Comparison of ENCODE assay signal across 8 mouse cellular contexts in genomic region chr9:50887351-50887750, GRCm38 (mm10). TPM values are rescaled to one million over a fixed set of nuclear protein-coding genes. Genes with fewer than 3 reads are reported as not detected.
A peak's percentile ranks its signal among the peaks of the same experiment; 100 is the strongest.
DNase-seq lines count a peak whose midpoint lies in the region; ATAC-seq and TF ChIP-seq lines count a peak whose summit lies in the region.

No protein-coding gene starts in this region.

- WGBS in kidney, postnatal 0 days: 28% methylated on average over 4 of the region's 4 CpGs
- 62% methylated on average over 4 of the region's 4 CpGs for WGBS in neural tube, embryonic 15.5 days

- H3K4me1 ChIP-seq in kidney, postnatal 0 days (replicated peaks; ENCODE audit: insufficient read depth, low read length): peaks cover 29% of the 10 kb centered on the region
- peaks cover 30% of the 10 kb centered on the region for H3K4me1 ChIP-seq in embryonic fibroblast, embryonic 13.5 days (ENCODE audit: control insufficient read depth, insufficient read depth, low read length)
- H3K4me1 ChIP-seq in neural tube, embryonic 15.5 days: peaks cover 21% of the 10 kb centered on the region

- H3K36me3 ChIP-seq in kidney, postnatal 0 days (ENCODE audit: insufficient read depth, low read length): no peaks in the 10 kb centered on the region
- peaks cover 9% of the 10 kb centered on the region; the same call in 1 of the 2 replicates for H3K36me3 ChIP-seq in neural tube, embryonic 15.5 days

- H3K9me3 ChIP-seq in kidney, postnatal 0 days (replicated peaks; ENCODE audit: low read length): no peaks in the 10 kb centered on the region
- H3K9me3 ChIP-seq in neural tube, embryonic 15.5 days (replicated peaks): no peaks in the 10 kb centered on the region

- H3K27me3 ChIP-seq in kidney, postnatal 0 days (ENCODE audit: insufficient read depth, low read length): no peaks in the 10 kb centered on the region
- no peaks in the 10 kb centered on the region for H3K27me3 ChIP-seq in neural tube, embryonic 15.5 days (replicated peaks)

- no peak overlapping the region for H3K4me3 ChIP-seq in kidney, postnatal 0 days (replicated peaks; ENCODE audit: low read depth, low read length)
- H3K4me3 ChIP-seq in embryonic fibroblast, embryonic 13.5 days (ENCODE audit: insufficient read depth, low read length): no peak overlapping the region
- no peak overlapping the region for H3K4me3 ChIP-seq in neural tube, embryonic 15.5 days (replicated peaks)

- no peak for ATAC-seq in kidney, postnatal 0 days (replicated peaks; ENCODE audit: low FRiP score, low read depth)
- peak; percentile 55; the same call in 1 of the 2 replicates for ATAC-seq in neural tube, embryonic 15.5 days (ENCODE audit: low FRiP score)

- DNase-seq in gastrocnemius, adult 8-10 months (ENCODE audit: low spot score in 2 of 2): peak; percentile 31 to 40
- no peak for DNase-seq in gastrocnemius, postnatal 36 days
- peak; percentile 45 for DNase-seq in kidney, postnatal 0 days (ENCODE audit: low spot score)
- DNase-seq in kidney, adult 18-20 months: no peak
- no peak for DNase-seq in thymus, postnatal 0 days (ENCODE audit: low spot score)
- no peak for DNase-seq in frontal cortex, postnatal 14 days (ENCODE audit: low spot score in 2 of 2)

- H3K27ac ChIP-seq in kidney, postnatal 0 days: peak overlapping the region; percentile 54; the same call in 1 of the 2 replicates
- peak overlapping the region; percentile 57 for H3K27ac ChIP-seq in embryonic fibroblast, embryonic 13.5 days (ENCODE audit: insufficient read depth, low read length)
- no peak overlapping the region for H3K27ac ChIP-seq in neural tube, embryonic 15.5 days (replicated peaks)

- TF ChIP-seq POLR2A in embryonic fibroblast, embryonic 13.5 days (IDR thresholded peaks at IDR 0.05; ENCODE audit: low read depth, low read length): no peak

- H3K9ac ChIP-seq in kidney, postnatal 0 days (ENCODE audit: low read depth, low read length): no peak overlapping the region
- H3K9ac ChIP-seq in neural tube, embryonic 15.5 days (replicated peaks): no peak overlapping the region

- TF ChIP-seq CTCF in kidney, postnatal 0 days (IDR thresholded peaks at IDR 0.05; ENCODE audit: low read depth): no peak
- TF ChIP-seq CTCF in embryonic fibroblast, embryonic 13.5 days (IDR thresholded peaks at IDR 0.05; ENCODE audit: borderline replicate concordance, insufficient read depth, low read length): no peak

- no peak overlapping the region for H3K4me2 ChIP-seq in kidney, postnatal 0 days (ENCODE audit: low read length)
- H3K4me2 ChIP-seq in neural tube, embryonic 15.5 days: no peak overlapping the region

- intact Hi-C loops in gastrocnemius, postnatal 36 days (cut with DNase I): no loop called here

RNA-seq across cellular contexts. Expression of gene Ppp2r1b, which starts 42.2 kb away (rescaled TPM):
- total RNA-seq in gastrocnemius, adult 8-10 months (2022): 1 to 10 TPM; 6.5 to 7.4 (median 7.0) TPM
- 1 to 10 TPM; 4.9 to 5.9 TPM for total RNA-seq in gastrocnemius, postnatal 36 days (2021)
- polyA plus RNA-seq in kidney, postnatal 0 days (2015; fragmentation: Nextera tagmentation; extraction: Ambion mirVana): 36.6 and 43.6 TPM in 2 replicates
- polyA plus RNA-seq in embryonic fibroblast, embryonic 13.5 days (2011; ENCODE audit: insufficient read length, low read depth, missing spikeins): 32.0 and 33.9 TPM in 2 replicates
- 43.8 and 50.8 TPM in 2 replicates for polyA plus RNA-seq in neural tube, embryonic 15.5 days (2015; fragmentation: Nextera tagmentation; extraction: Ambion mirVana)
- 47.0 and 48.7 TPM in 2 replicates for polyA plus RNA-seq in thymus, postnatal 0 days (2015; fragmentation: Nextera tagmentation; extraction: Ambion mirVana)

Comparison
In these comparisons a context has a peak if more than half of its experiments do, and no peak if none do; other contexts are left out.
1. DNase-seq: peak in gastrocnemius, adult 8-10 months (2 of 2) and kidney, postnatal 0 days (single experiment); none in gastrocnemius, postnatal 36 days (0 of 2), kidney, adult 18-20 months (single experiment), thymus, postnatal 0 days (single experiment) and frontal cortex, postnatal 14 days (0 of 2).